Mouse (Mus musculus) MEL (cell line): Measurements from ENCODE around the gene Mageh1. TPM values are rescaled to one million over a fixed set of nuclear protein-coding genes. Genes with fewer than 3 reads are reported as not detected.
"Not testable (repeated sequence)": the region's sequence is repeated elsewhere in the genome, so short reads cannot be mapped to it uniquely, and the experiment has no call there.

Experiments
- DNase-seq: peaks from one replicate; pipeline ENCODE4 v3.0.0; 2011; ENCODE audit warnings: low read depth, low spot score
- H3K27ac ChIP-seq: 2 replicates; pipeline ENCODE4 v1.5.1; 2012; ENCODE audit warnings: low read depth, mild to moderate bottlenecking, control low read depth, low read length, moderate library complexity; ENCODE audit not compliant: control insufficient read depth
- H3K27me3 ChIP-seq, 2 experiments: fragments of 150-350 bp in 1 of 2; sonication (generic) in 1 of 2; 2 replicates each; pipeline ENCODE4 v1.6.1; 2012; ENCODE audit warnings: low read length in 2 of 2, mild to moderate bottlenecking in 2 of 2, improper control_type of control experiment in 1 of 2, moderate library complexity in 1 of 2; ENCODE audit not compliant: insufficient read depth in 2 of 2, control insufficient read depth in 1 of 2
- H3K36me3 ChIP-seq, 2 experiments: 2 replicates each; pipeline ENCODE4 v1.6.1; 2012 to 2014; ENCODE audit warnings: low read length in 2 of 2, improper control_type of control experiment in 1 of 2, inconsistent platforms in 1 of 2, mild to moderate bottlenecking in 1 of 2; ENCODE audit not compliant: insufficient read depth in 2 of 2, control insufficient read depth in 1 of 2
- H3K4me1 ChIP-seq, 2 experiments: fragments of 150-350 bp in 1 of 2; sonication (generic) in 1 of 2; 2 replicates each; pipeline ENCODE4 v1.6.1; 2012; ENCODE audit warnings: low read length in 2 of 2, improper control_type of control experiment in 1 of 2, mild to moderate bottlenecking in 1 of 2; ENCODE audit not compliant: insufficient read depth in 2 of 2, control insufficient read depth in 1 of 2
- H3K4me3 ChIP-seq, 2 experiments: fragments of 150-350 bp in 1 of 2; sonication (generic) in 1 of 2; 2 replicates each; pipeline ENCODE4 v1.5.1; 2012; ENCODE audit warnings: low read depth in 2 of 2, low read length in 2 of 2, mild to moderate bottlenecking in 2 of 2, moderate library complexity in 2 of 2, control low read depth in 1 of 2, improper control_type of control experiment in 1 of 2; ENCODE audit not compliant: control insufficient read depth in 1 of 2, insufficient read depth in 1 of 2
- H3K79me2 ChIP-seq: 2 replicates; pipeline ENCODE4 v1.6.1; 2012; ENCODE audit warnings: mild to moderate bottlenecking, low read length, moderate library complexity; ENCODE audit not compliant: control insufficient read depth, poor library complexity, insufficient read depth
- H3K9ac ChIP-seq: 2 replicates; pipeline ENCODE4 v1.6.1; 2012; ENCODE audit warnings: low read depth, mild to moderate bottlenecking, control low read depth, low read length, moderate library complexity; ENCODE audit not compliant: control insufficient read depth, poor library complexity, severe bottlenecking
- H3K9me3 ChIP-seq: fragments of 150-350 bp; sonication (generic); replicated peaks from 2 replicates; pipeline ENCODE4 v1.6.1; 2012; ENCODE audit warnings: mild to moderate bottlenecking, low read length, improper control_type of control experiment, moderate library complexity; ENCODE audit not compliant: insufficient read depth
- CHD1 ChIP-seq: IDR thresholded peaks from 2 replicates; pipeline ENCODE4 v1.6.1; 2012; ENCODE audit warnings: low read depth, mild to moderate bottlenecking, inconsistent platforms, low read length, improper control_type of control experiment
- CTCF ChIP-seq, 3 experiments: IDR thresholded peaks in 2 of 3; conservative IDR thresholded peaks in 1 of 3; 2 replicates each; pipeline ENCODE4 v1.5.1; 2011 to 2012; ENCODE audit warnings: low read length in 3 of 3, low read depth in 2 of 3, mild to moderate bottlenecking in 2 of 3, improper control_type of control experiment in 1 of 3, inconsistent platforms in 1 of 3, mixed read lengths in 1 of 3, moderate library complexity in 1 of 3; ENCODE audit not compliant: control insufficient read depth in 1 of 3, insufficient read depth in 1 of 3, poor library complexity in 1 of 3, severe bottlenecking in 1 of 3
- ELF1 ChIP-seq: IDR thresholded peaks from 2 replicates; pipeline ENCODE4 v1.6.1; 2014; ENCODE audit warnings: low read depth, mild to moderate bottlenecking, inconsistent platforms, low read length, improper control_type of control experiment, moderate library complexity
- EP300 ChIP-seq, 2 experiments: IDR thresholded peaks; 2 replicates each; pipeline ENCODE4 v1.6.1; 2011; ENCODE audit warnings: improper control_type of control experiment in 2 of 2, low read length in 2 of 2, low read depth in 1 of 2, mild to moderate bottlenecking in 1 of 2
- ETS1 ChIP-seq: IDR thresholded peaks from 2 replicates; pipeline ENCODE4 v1.6.1; 2012; ENCODE audit warnings: low read depth, mild to moderate bottlenecking, inconsistent platforms, low read length, improper control_type of control experiment, moderate library complexity
- GABPA ChIP-seq: IDR thresholded peaks from 2 replicates; pipeline ENCODE4 v1.6.1; 2012; ENCODE audit warnings: low read depth, mild to moderate bottlenecking, inconsistent platforms, low read length, improper control_type of control experiment, moderate library complexity
- HCFC1 ChIP-seq: IDR thresholded peaks from 2 replicates; pipeline ENCODE4 v1.6.1; 2012; ENCODE audit warnings: low read depth, mild to moderate bottlenecking, inconsistent platforms, low read length, improper control_type of control experiment, moderate library complexity
- KAT2A ChIP-seq: conservative IDR thresholded peaks from 2 replicates; pipeline ENCODE4 v1.6.1; 2012; ENCODE audit warnings: low read depth, low read length, improper control_type of control experiment, inconsistent platforms
- MXI1 ChIP-seq: IDR thresholded peaks from 2 replicates; pipeline ENCODE4 v1.6.1; 2011; ENCODE audit warnings: mild to moderate bottlenecking, low read depth, low read length, improper control_type of control experiment
- NRF1 ChIP-seq: IDR thresholded peaks from 2 replicates; pipeline ENCODE4 v1.6.1; 2014; ENCODE audit warnings: low read depth, mild to moderate bottlenecking, inconsistent platforms, low read length, improper control_type of control experiment, moderate library complexity; ENCODE audit not compliant: poor library complexity, insufficient read depth, severe bottlenecking
- SIN3A ChIP-seq: IDR thresholded peaks from 2 replicates; pipeline ENCODE4 v1.6.1; 2012; ENCODE audit warnings: low read length, improper control_type of control experiment, inconsistent platforms
- TBP ChIP-seq: IDR thresholded peaks from 2 replicates; pipeline ENCODE4 v1.8.0; 2011; ENCODE audit warnings: low read depth, low read length, improper control_type of control experiment
- ZKSCAN1 ChIP-seq: IDR thresholded peaks from 2 replicates; pipeline ENCODE4 v1.6.1; 2012; ENCODE audit warnings: low read depth, mild to moderate bottlenecking, inconsistent platforms, low read length, improper control_type of control experiment, moderate library complexity
- polyA plus RNA-seq, 2 experiments: library from polyadenylated mRNA; stranded (reverse) in 1 of 2; unstranded in 1 of 2; fragments of >175 nt in 1 of 2; fragments of >200 nt in 1 of 2; gene quantifications; 2 replicates each; pipeline versions ENCODE4 v1.2.1 to v1.2.4; 2012; ENCODE audit warnings: low replicate concordance in 2 of 2, low read depth in 1 of 2; ENCODE audit not compliant: insufficient read length in 2 of 2, insufficient read depth in 1 of 2, missing spikeins in 1 of 2
- total RNA-seq: library from RNA; depleted of rRNA; stranded (reverse); fragments of 300-350 nt; gene quantifications from 2 replicates; pipeline ENCODE4 v1.2.3, GENCODE M21; 2012

Mageh1 gene
- total and polyA plus RNA-seq, 3 experiments: not detected

GRCm38 (mm10) chrX:153025255-153025654 is 12.1 kb downstream of the Mageh1 start:
- H3K36me3 ChIP-seq, H3K4me1 ChIP-seq, H3K4me3 ChIP-seq, H3K27ac ChIP-seq, DNase-seq, H3K27me3 ChIP-seq, H3K79me2 ChIP-seq, H3K9ac ChIP-seq, H3K9me3 ChIP-seq: not testable (repeated sequence)

GRCm38 (mm10) chrX:153007685-153008047 is 29.7 kb downstream of the Mageh1 start:
- no peaks in the 10 kb centered on the region for H3K27me3 ChIP-seq
- no peak overlapping the region for H3K4me3 ChIP-seq
- no peak for TF ChIP-seq KAT2A
- TF ChIP-seq NRF1: no peak
- TF ChIP-seq ZKSCAN1: no peak
- no peak for TF ChIP-seq GABPA
- TF ChIP-seq SIN3A: no peak
- no peak for TF ChIP-seq ELF1
- TF ChIP-seq MXI1: no peak
- no peak for TF ChIP-seq HCFC1
- no peak for TF ChIP-seq EP300 (IDR thresholded peaks at IDR 0.05; ENCODE audit: low read depth in 1 of 2, low read length in 2 of 2)
- no peak for TF ChIP-seq ETS1
- TF ChIP-seq CHD1: no peak
- TF ChIP-seq TBP: no peak
- H3K36me3 ChIP-seq: no peaks in the 10 kb centered on the region
- no peak overlapping the region for H3K27ac ChIP-seq
- no peaks in the 10 kb centered on the region for H3K4me1 ChIP-seq
- H3K9ac ChIP-seq: no peak overlapping the region
- no peaks in the 10 kb centered on the region for H3K9me3 ChIP-seq
- no peak for DNase-seq
- no peaks in the 10 kb centered on the region for H3K79me2 ChIP-seq

DNA sequence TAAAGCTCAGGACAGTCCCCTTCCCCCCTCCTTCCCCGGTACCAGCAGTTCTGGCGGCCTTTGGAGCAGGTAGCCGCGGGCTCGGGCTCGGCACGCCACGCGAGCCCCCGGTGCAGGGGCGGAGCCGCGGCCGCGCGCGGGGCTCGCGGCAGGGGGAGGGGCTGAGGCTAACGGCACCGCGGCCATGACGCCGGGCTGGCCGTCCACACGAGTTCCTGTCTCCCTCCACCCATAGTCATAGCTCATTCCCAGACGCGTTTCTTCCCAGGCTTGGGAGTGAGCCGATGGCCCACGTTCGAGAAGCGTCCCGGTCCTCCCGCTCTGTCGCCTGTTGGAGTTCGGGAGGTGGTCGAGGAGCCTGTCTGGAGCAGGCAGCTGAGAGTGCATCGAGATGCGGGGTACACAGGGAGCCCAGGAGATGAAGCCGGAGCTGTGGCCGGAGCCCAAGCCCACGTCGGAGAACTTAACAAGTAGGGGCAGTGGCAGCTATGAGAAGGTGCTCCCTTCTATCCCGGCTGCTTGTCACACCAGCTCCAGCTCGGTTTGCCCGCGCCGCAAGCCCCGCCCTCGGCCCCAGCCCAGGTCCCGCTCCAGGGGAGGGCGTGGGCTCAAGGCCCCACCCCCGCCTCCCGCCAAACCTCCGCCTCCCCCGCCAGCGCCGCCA is 30.2 kb downstream of the Mageh1 start:
- no peak for DNase-seq
- H3K79me2 ChIP-seq: no peaks in the 10 kb centered on the region
- H3K27ac ChIP-seq: no peak overlapping the region
- no peaks in the 10 kb centered on the region for H3K36me3 ChIP-seq
- no peaks in the 10 kb centered on the region for H3K27me3 ChIP-seq
- H3K9me3 ChIP-seq: no peaks in the 10 kb centered on the region
- no peak overlapping the region for H3K4me3 ChIP-seq
- H3K9ac ChIP-seq: no peak overlapping the region
- no peaks in the 10 kb centered on the region for H3K4me1 ChIP-seq
- TF ChIP-seq CTCF (IDR thresholded peaks at IDR 0.05 in 2 of 3, conservative IDR thresholded peaks at IDR 0.05 in 1 of 3; ENCODE audit: control insufficient read depth in 1 of 3, insufficient read depth in 1 of 3, low read depth in 2 of 3, low read length in 3 of 3, poor library complexity in 1 of 3, severe bottlenecking in 1 of 3) (no peak), SIN3A (no peak)
- TF ChIP-seq, all 39 proteins: peak for 0
